Mouse (Mus musculus): ENCODE results near the gene Adgrf1. TPM values are rescaled to one million over a fixed set of nuclear protein-coding genes. Genes with fewer than 3 reads are reported as not detected.

Adgrf1 gene
- 0.09 TPM in 1 of 2 replicates, not detected in the other for total RNA-seq (2023)

DNA sequence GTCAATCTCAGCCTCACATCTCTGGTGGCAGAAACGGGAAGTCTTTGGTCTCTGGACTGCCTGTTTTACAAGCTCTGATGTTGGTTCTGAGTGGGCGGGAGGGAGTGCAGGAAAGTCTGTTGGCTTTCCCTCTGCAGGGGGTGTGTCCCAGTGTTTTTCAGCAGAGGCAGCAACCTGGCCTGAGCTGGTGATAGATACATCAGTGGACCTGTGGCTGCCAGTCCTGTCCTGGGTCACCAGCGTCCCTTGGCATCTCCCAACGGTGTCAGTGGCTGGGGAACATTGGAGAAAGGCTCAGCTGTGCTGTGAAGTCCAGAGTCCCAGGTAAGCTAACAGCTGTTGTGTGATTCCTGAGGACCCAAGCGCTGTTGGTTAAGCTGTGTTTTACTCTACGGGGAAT lies at the start of gene Adgrf1:
Gene Adgrf1 (plus strand): TSS at position 169 of the 400 bp plus-strand sequence.

DNA sequence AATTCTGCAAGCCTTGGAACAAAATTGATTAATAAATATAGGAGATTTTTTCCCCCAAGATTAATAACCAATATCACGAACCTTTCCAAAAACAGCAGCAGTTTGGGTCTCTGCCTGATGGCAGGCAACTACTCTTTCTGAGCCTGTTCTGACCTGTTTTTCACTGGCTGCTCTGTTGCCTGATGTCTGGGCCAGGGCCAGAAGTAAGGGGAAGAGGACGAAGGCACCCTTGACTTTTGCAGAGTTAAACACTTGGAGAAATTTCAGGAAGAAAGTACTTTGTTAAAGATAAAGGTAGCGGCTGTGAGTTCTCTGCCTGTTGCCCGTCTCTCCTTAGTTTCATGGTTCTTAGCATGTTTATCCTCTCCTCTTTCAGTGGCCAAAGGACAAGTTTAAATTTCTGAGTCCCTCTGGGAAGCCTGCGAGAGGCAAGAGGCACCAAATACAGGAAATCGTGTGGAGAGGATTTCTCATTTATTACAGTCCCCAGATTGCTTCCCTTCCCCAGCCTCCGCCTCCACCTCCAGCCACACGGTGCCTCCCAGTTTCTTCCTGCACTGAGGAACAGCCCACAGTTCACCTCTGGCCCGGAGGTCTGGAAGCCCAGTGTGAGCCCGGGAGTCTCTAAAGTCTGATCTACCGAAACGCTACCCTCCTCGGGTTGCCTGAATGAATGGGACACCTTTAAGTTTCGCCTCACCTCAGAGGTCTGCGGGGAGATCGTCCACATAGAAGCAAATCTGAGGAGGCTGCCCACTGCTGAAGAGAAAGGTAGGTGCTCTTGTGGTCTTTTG lies 89.9 kb downstream of the Adgrf1 start, which contains the start of gene Adgrf5:
Gene Adgrf5 (plus strand): TSS at position 626 of the 794 bp plus-strand sequence.

Other genes starting within 250 kb of the Adgrf1 start
- gene Adgrf5, start 90.1 kb downstream of the Adgrf1 start, total RNA-seq (2023) = 0.54 TPM in 1 of 2 replicates, not detected in the other
- gene Mep1a, start 232.5 kb downstream of the Adgrf1 start, total RNA-seq (2023) = not detected in 2 replicates

All from neutrophil, adult 65 days (primary cell).